Mouse (Mus musculus) ES-Bruce4 (cell line): Measurements from ENCODE around the gene Gm19410.

Experiments used
- CTCF ChIP-seq: IDR thresholded peaks from one replicate; pipeline ENCODE4 v1.8.1; 2011; ENCODE audit warnings: low read depth, low read length
- EP300 ChIP-seq: IDR thresholded peaks from 2 replicates; pipeline ENCODE4 v1.6.1; 2011; ENCODE audit warnings: low read depth, low read length; ENCODE audit not compliant: insufficient read depth
- POLR2A ChIP-seq: IDR thresholded peaks from one replicate; pipeline ENCODE4 v1.8.1; 2011; ENCODE audit warnings: low read length; ENCODE audit not compliant: insufficient read depth

- TF ChIP-seq CTCF, result no peak
- TF ChIP-seq EP300, result no peak
- TF ChIP-seq POLR2A, result no peak
Measured at GRCm38 (mm10) chr8:35756202-35756601, 9.4 kb upstream of the Gm19410 start.
